Mouse (Mus musculus) cortical plate, adult 2 months (tissue): ENCODE measurements around the gene Pde9a. TPM values are rescaled to one million over a fixed set of nuclear protein-coding genes. Genes with fewer than 3 reads are reported as not detected.
A peak's percentile ranks its signal among the peaks of the same experiment; 100 is the strongest.
"Not testable (repeated sequence)": the region's sequence is repeated elsewhere in the genome, so short reads cannot be mapped to it uniquely, and the experiment has no call there.

ENCODE experiments used
- H3K27ac ChIP-seq: fragments of 200-500 bp; 2 replicates; pipeline ENCODE4 v1.5.1; 2012; ENCODE audit warnings: low read length, control low read depth, inconsistent platforms; ENCODE audit not compliant: insufficient read depth
- H3K4me1 ChIP-seq: fragments of 200-500 bp; 2 replicates; pipeline ENCODE4 v1.6.1; 2011; ENCODE audit warnings: low read length; ENCODE audit not compliant: control insufficient read depth, insufficient read depth
- H3K4me3 ChIP-seq: fragments of 200-500 bp; 2 replicates; pipeline ENCODE4 v1.5.1; 2011; ENCODE audit warnings: mild to moderate bottlenecking, low read length, control low read depth; ENCODE audit not compliant: insufficient read depth
- CTCF ChIP-seq: fragments of 200-500 bp; IDR thresholded peaks from 2 replicates; pipeline ENCODE4 v1.5.1; 2011; ENCODE audit warnings: mild to moderate bottlenecking, control low read depth, low read length; ENCODE audit not compliant: insufficient read depth; ENCODE audit errors: extremely low read depth
- POLR2A ChIP-seq: fragments of 200-500 bp; IDR thresholded peaks from 2 replicates; pipeline ENCODE4 v1.6.1; 2011; ENCODE audit warnings: mild to moderate bottlenecking, low read length, control low read depth; ENCODE audit not compliant: insufficient read depth; ENCODE audit errors: extremely low read depth
- polyA plus RNA-seq: library from polyadenylated mRNA; depleted of rRNA; stranded (reverse); fragments of >200 nt; gene quantifications from 2 replicates; pipeline ENCODE4 v1.2.3, GENCODE M21; 2012; rRNA removed

Gene Pde9a
- polyA plus RNA-seq = 26.7 and 26.9 TPM in 2 replicates

DNA sequence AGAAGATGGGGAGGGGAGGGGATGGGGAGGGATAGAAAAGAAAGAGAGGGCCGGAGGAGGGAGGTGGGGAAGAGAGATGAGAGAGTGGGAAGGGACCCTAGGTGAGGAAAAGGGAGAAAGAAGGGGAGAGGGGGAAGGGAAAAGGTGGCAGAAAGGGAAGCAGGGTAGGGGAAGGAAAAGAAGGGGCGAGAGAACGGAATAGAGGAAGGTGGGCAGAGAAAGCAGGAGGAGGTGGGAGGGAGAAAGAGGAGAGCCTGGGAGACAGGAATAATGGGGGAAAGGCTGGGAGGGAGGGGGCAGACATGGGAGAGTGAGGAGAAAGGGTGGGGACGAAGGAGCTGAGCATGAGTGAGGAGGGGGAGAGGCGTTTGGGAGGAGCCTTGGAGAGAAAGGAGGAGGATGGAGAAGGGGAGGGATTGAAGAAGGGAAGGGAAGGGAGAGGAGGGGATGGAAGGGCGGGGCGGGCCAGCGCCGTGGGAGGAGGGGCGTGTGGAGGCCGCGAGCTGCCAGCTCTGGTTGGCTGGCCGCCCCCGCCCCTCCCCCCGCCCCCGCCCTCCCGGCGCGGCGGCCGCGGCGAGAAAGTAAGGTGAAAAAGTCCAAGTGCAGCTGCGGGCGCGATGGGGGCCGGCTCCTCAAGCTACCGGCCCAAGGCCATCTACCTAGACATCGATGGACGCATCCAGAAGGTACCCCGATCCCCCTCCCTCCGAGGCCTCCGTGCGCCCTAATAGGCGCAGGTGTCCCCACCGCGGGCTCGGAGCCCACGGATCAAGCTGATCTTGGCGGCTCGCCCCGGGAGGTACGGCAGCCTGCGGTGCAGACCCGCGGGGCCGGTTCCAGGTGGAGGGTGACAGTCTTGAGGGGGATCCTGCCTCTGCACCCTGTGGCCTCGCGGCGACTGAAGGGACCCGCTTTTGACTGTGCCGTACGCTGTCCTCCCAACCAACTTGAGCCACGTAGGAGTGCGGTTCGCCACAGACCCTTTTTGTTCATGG is at the start of gene Pde9a:
Gene Pde9a (plus strand): TSS at position 540 of the 995 bp plus-strand sequence.
- Histone ChIP-seq H3K4me1 (peaks cover 5% of the 10 kb centered on the region; the same call in 1 of the 2 replicates), H3K27ac (peak within 1 kb of the TSS; percentile 17; the same call in 1 of the 2 replicates), H3K4me3 (peak within 1 kb of the TSS; percentile 72)
- no peak for TF ChIP-seq POLR2A
- TF ChIP-seq CTCF = no peak

DNA sequence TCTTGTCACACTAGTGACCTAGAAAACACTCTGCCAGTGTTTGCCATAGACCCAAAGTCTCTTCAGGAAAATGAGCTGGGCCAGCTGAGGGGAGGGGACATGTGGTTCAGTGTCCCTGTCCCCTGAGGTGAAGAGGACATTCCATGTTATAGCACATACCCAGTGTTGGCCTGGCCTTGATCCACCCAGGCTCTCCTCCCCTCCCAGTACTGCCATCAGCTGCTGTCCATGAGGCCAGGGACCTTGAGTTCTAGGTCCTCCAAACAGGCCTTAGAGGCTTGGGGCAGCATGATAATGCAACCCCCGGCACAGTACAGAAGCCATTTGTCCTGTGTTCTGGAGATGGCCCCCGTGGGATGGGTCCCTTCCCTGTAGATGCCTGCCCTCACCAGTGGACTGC is 46.2 kb upstream of the Pde9a start:
- H3K4me3 ChIP-seq = no peak overlapping the region
- H3K27ac ChIP-seq = no peak overlapping the region
- no peak for TF ChIP-seq CTCF
- no peak for TF ChIP-seq POLR2A
- H3K4me1 ChIP-seq = no peaks in the 10 kb centered on the region

DNA sequence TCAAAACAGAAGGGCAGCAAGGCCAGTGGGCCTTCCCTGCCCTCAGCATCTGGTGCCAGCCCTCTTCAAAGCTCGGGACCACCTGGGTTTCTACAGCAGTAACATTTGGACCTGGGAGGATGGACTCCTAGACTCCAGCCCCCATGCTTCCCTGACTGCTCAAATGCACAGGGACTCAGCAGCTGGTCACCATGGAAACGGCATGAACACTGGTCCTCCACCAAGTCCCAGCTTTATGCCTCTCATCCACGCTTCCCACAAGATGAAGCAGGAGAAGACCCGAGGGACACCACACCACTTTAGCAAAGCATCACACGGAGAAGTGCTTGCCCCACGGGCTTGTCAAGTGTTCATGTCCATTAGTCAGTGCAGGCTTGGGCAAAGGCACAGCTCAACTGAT is 43.8 kb upstream of the Pde9a start:
- H3K4me1 ChIP-seq = no peaks in the 10 kb centered on the region
- H3K27ac ChIP-seq = no peak overlapping the region
- H3K4me3 ChIP-seq = no peak overlapping the region
- TF ChIP-seq POLR2A = no peak
- no peak for TF ChIP-seq CTCF

DNA sequence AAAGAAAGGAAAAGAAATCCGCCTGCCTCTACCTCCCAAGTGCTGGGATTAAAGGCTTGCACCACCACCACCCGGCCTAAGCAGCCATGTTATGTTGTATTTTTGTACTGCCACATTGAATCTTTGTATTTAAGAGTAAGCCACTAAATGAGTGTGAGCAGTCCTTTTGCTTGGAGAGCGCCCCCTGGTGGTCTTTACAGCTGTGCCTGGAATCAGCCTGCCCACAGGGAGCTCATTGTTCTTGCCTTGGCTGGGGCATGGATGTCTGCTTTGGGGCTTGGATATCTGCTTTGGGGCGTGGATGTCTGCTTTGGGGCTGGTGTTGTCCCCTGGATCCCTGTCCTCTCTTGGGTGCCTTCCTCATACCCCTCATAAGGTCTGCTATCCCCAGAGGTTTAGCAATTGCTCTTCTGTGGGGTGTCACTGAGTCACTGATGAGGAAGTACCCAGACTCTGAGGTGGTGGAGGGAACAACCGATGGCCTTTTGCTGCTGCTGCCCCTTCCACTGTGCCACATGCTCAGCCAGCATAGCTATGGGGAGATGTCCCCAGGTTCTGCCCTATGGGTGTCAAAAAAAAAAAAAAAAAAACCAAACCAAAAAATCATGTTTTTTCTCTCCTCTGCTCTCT is 41.7 kb upstream of the Pde9a start:
- Histone ChIP-seq H3K4me3 (no peak overlapping the region), H3K27ac (no peak overlapping the region), H3K4me1 (peaks cover 2% of the 10 kb centered on the region)
- peak; percentile 72 for TF ChIP-seq CTCF
- TF ChIP-seq POLR2A = no peak

DNA sequence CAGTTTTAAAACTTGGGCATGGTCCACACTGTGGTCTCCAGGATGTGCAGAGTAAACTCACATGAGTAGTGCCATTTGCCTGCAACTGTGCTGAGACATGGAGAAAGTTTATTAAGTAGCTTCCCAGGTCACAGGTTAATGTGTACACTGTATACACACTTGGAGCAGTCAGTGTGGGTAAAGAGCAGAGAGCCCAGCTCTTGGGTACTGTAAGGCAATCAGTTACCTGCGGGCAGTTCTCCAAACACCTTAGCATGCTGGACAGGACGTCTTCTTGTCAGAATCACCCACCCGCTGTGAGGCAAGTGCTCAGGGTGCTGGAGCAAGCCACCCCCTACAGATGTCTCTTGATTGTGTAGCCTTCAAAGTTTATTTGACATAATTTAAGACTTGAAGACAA is 41.2 kb upstream of the Pde9a start:
- no peak for TF ChIP-seq POLR2A
- TF ChIP-seq CTCF = no peak
- no peak overlapping the region for H3K4me3 ChIP-seq
- H3K4me1 ChIP-seq = peaks cover 2% of the 10 kb centered on the region
- H3K27ac ChIP-seq = no peak overlapping the region

DNA sequence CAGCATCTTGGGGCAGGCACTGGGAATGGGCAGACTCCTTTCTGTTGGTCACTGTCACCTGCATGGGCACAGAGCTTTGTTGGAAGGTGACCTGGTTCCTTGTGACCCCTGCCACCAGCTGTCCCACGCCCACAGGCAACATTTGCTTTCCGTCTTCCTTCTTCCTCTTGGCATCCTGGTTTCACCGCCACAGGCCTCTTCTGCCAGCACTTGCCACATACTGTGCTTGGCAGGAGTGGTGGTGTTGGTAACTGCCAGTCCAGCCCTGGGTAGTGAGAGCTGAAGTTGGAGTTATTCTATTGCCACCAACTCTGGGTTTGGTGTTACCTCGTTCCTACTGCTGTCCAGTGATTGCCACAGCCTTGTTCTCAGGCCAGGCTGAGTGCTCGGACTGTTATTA is 37.9 kb upstream of the Pde9a start:
- Histone ChIP-seq H3K4me3 (no peak overlapping the region), H3K27ac (no peak overlapping the region), H3K4me1 (peaks cover 4% of the 10 kb centered on the region)
- no peak for TF ChIP-seq POLR2A
- TF ChIP-seq CTCF = no peak

DNA sequence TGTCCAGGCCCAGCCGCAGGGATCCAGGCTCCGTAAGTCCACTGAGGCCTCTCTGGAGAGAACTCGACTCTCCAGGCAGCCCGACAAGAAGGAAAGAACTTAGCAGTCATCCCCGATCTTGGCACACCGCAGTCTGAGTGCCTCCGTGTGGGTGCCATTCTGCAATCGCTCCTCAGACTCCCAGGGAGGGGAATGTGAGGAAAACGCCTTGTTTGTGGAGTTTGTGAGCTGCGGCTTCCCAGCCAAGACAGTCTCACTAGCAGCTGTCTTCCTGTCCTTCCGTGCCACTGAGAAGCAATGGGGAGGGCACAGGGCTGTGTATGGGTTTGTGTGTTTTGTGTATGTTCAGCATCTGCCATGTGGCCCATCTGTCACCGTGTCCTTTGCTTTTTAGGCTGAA is 36.6 kb upstream of the Pde9a start:
- Histone ChIP-seq H3K27ac (no peak overlapping the region), H3K4me3 (no peak overlapping the region), H3K4me1 (peaks cover 4% of the 10 kb centered on the region)
- TF ChIP-seq POLR2A (no peak), CTCF (no peak)

DNA sequence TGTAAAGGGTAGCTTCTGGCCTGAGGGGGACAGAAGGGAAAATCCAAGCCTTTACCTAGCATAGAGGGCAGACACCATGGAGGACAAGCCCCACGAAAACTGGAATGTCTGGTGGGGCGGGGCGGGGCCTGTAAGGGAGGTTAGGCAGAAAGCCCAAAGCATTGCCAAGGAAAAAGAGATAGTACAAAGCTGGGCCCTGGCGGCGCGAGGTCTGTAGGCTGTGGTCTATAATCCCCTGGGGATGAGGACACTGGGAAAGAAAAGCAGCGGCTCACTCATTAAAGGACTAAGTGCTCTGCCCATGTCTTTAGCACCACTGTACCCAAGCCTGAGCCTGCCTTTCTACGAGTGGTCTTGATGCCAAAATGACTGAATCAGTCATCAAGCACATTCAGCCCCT is 34.0 kb upstream of the Pde9a start:
- Histone ChIP-seq H3K4me3 (no peak overlapping the region), H3K27ac (no peak overlapping the region), H3K4me1 (peaks cover 8% of the 10 kb centered on the region)
- TF ChIP-seq CTCF = no peak
- no peak for TF ChIP-seq POLR2A

DNA sequence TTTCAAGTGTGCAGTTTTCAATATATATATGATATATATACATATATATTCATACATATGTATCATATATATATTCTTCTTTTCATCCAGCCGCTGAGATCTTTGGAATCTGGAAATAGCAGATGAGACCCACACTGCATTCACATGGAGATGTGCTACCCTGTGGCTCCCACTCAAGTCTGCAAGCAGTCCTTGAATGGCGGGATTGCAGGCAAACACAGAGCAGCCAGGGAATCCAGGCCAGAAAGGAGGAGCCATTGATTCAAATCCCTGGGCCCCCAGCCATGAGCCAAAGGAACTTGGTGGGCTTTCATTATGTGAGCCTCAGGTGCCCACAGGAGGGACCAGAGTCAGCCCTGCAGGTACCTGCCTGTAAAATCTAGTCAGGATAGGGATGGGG is 32.8 kb upstream of the Pde9a start:
- Histone ChIP-seq H3K4me1 (peaks cover 8% of the 10 kb centered on the region), H3K4me3 (no peak overlapping the region), H3K27ac (no peak overlapping the region)
- no peak for TF ChIP-seq POLR2A
- no peak for TF ChIP-seq CTCF

DNA sequence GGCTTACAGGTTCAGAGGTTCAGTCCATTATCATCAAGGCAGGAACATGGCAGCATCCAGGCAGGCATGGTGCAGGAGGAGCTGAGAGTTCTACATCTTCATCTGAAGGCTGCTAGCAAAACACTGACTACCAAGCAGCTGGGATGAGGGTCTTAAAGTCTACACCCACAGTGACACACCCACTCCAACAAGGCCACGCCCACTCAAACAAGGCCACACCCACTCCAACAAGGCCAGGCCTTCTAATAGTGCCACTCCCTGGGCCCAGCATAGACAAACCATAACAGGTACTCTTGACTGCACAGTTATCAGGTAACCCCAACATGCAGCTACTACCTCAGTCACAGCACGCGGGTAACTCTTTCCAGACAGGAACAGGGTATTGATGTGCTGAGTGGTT is 31.3 kb upstream of the Pde9a start:
- not testable (repeated sequence) for H3K4me3 ChIP-seq, H3K27ac ChIP-seq, H3K4me1 ChIP-seq
